Mouse (Mus musculus): Measurements from ENCODE around the gene Crybg3.

- TF ChIP-seq CTCF (IDR thresholded peaks at IDR 0.05; ENCODE audit: control insufficient read depth, insufficient read depth, insufficient replicate concordance, low read depth, low read length) (no peak), POLR2A (IDR thresholded peaks at IDR 0.05; ENCODE audit: control insufficient read depth, low read depth, low read length) (no peak)
Observed at GRCm38 (mm10) chr16:59588351-59589025, 12.3 kb downstream of the Crybg3 start.

Data from testis, adult 2 months (tissue).